Mouse (Mus musculus): ENCODE measurements around the gene Gcg. TPM values are rescaled to one million over a fixed set of nuclear protein-coding genes. Genes with fewer than 3 reads are reported as not detected.

The Gcg gene
- polyA plus RNA-seq, 1 experiment from 2014 or later, result not detected

- no peak overlapping the region for H3K9ac ChIP-seq
- no peak for ATAC-seq (ENCODE audit: insufficient number of reproducible peaks, low FRiP score, low TSS enrichment, low read depth)
- H3K27ac ChIP-seq, result no peak overlapping the region
- no peaks in the 10 kb centered on the region for H3K36me3 ChIP-seq
- no peaks in the 10 kb centered on the region for H3K4me1 ChIP-seq
- no peaks in the 10 kb centered on the region for H3K27me3 ChIP-seq
- H3K4me2 ChIP-seq, result no peak overlapping the region
- H3K9me3 ChIP-seq, result no peaks in the 10 kb centered on the region
- WGBS, result 66% methylated on average over 5 of the region's 5 CpGs
- no peak overlapping the region for H3K4me3 ChIP-seq
Observed at GRCm38 (mm10) chr2:62497333-62498002, 14.0 kb upstream of the Gcg start.

- no peaks in the 10 kb centered on the region for H3K9me3 ChIP-seq
- H3K27me3 ChIP-seq, result no peaks in the 10 kb centered on the region
- H3K4me3 ChIP-seq, result no peak overlapping the region
- ATAC-seq (ENCODE audit: insufficient number of reproducible peaks, low FRiP score, low TSS enrichment, low read depth), result no peak
- H3K9ac ChIP-seq, result no peak overlapping the region
- H3K4me2 ChIP-seq, result no peak overlapping the region
- no peak overlapping the region for H3K27ac ChIP-seq
- WGBS, result 73% methylated on average over 4 of the region's 4 CpGs
- H3K4me1 ChIP-seq, result no peaks in the 10 kb centered on the region
- H3K36me3 ChIP-seq, result no peaks in the 10 kb centered on the region
Observed at GRCm38 (mm10) chr2:62495407-62495806, 12.0 kb upstream of the Gcg start.

- Histone ChIP-seq H3K4me3 (no peak overlapping the region), H3K36me3 (no peaks in the 10 kb centered on the region), H3K27me3 (no peaks in the 10 kb centered on the region), H3K9me3 (no peaks in the 10 kb centered on the region), H3K4me1 (no peaks in the 10 kb centered on the region), H3K27ac (no peak overlapping the region), H3K4me2 (no peak overlapping the region), H3K9ac (no peak overlapping the region)
- no peak for ATAC-seq (ENCODE audit: insufficient number of reproducible peaks, low FRiP score, low TSS enrichment, low read depth)
- WGBS, result 87% methylated on average over 6 of the region's 6 CpGs
Observed at GRCm38 (mm10) chr2:62489832-62490231, 6.4 kb upstream of the Gcg start.

- no peak overlapping the region for H3K4me3 ChIP-seq
- no peaks in the 10 kb centered on the region for H3K27me3 ChIP-seq
- H3K36me3 ChIP-seq, result no peaks in the 10 kb centered on the region
- H3K9ac ChIP-seq, result no peak overlapping the region
- no peaks in the 10 kb centered on the region for H3K9me3 ChIP-seq
- WGBS, result 84% methylated on average over 3 of the region's 3 CpGs
- H3K4me1 ChIP-seq, result no peaks in the 10 kb centered on the region
- no peak for ATAC-seq (ENCODE audit: insufficient number of reproducible peaks, low FRiP score, low TSS enrichment, low read depth)
- no peak overlapping the region for H3K27ac ChIP-seq
- no peak overlapping the region for H3K4me2 ChIP-seq
Observed at GRCm38 (mm10) chr2:62484906-62485305, 1.5 kb upstream of the Gcg start.

GRCm38 (mm10) chr2:62480285-62481198, 2.9 kb downstream of the Gcg start:
- Histone ChIP-seq H3K36me3 (no peaks in the 10 kb centered on the region), H3K4me3 (no peak overlapping the region), H3K27ac (no peak overlapping the region), H3K4me1 (no peaks in the 10 kb centered on the region), H3K27me3 (no peaks in the 10 kb centered on the region), H3K9ac (no peak overlapping the region), H3K9me3 (no peaks in the 10 kb centered on the region), H3K4me2 (no peak overlapping the region)
- 59% methylated on average over 9 of the region's 9 CpGs for WGBS
- no peak for ATAC-seq (ENCODE audit: insufficient number of reproducible peaks, low FRiP score, low TSS enrichment, low read depth)

GRCm38 (mm10) chr2:62469551-62469950, 13.9 kb downstream of the Gcg start:
- H3K4me3 ChIP-seq, result no peak overlapping the region
- no peaks in the 10 kb centered on the region for H3K4me1 ChIP-seq
- no peak overlapping the region for H3K9ac ChIP-seq
- no peaks in the 10 kb centered on the region for H3K27me3 ChIP-seq
- 82% methylated on average over 9 of the region's 9 CpGs for WGBS
- no peak overlapping the region for H3K27ac ChIP-seq
- H3K36me3 ChIP-seq, result no peaks in the 10 kb centered on the region
- no peaks in the 10 kb centered on the region for H3K9me3 ChIP-seq
- H3K4me2 ChIP-seq, result no peak overlapping the region
- no peak for ATAC-seq (ENCODE audit: insufficient number of reproducible peaks, low FRiP score, low TSS enrichment, low read depth)

GRCm38 (mm10) chr2:62463287-62463686, 20.2 kb downstream of the Gcg start:
- Histone ChIP-seq H3K27ac (no peak overlapping the region), H3K9me3 (no peaks in the 10 kb centered on the region), H3K4me3 (no peak overlapping the region), H3K9ac (no peak overlapping the region), H3K27me3 (no peaks in the 10 kb centered on the region), H3K4me1 (no peaks in the 10 kb centered on the region), H3K4me2 (no peak overlapping the region), H3K36me3 (no peaks in the 10 kb centered on the region)
- ATAC-seq (ENCODE audit: insufficient number of reproducible peaks, low FRiP score, low TSS enrichment, low read depth), result no peak
- WGBS, result 84% methylated on average over 2 of the region's 2 CpGs

GRCm38 (mm10) chr2:62462174-62462573, 21.3 kb downstream of the Gcg start:
- ATAC-seq (ENCODE audit: insufficient number of reproducible peaks, low FRiP score, low TSS enrichment, low read depth), result no peak

GRCm38 (mm10) chr2:62460815-62461450, 22.5 kb downstream of the Gcg start:
- Histone ChIP-seq H3K9ac (no peak overlapping the region), H3K27ac (no peak overlapping the region), H3K4me3 (no peak overlapping the region), H3K4me1 (no peaks in the 10 kb centered on the region), H3K27me3 (no peaks in the 10 kb centered on the region), H3K4me2 (no peak overlapping the region), H3K9me3 (no peaks in the 10 kb centered on the region), H3K36me3 (no peaks in the 10 kb centered on the region)
- ATAC-seq (ENCODE audit: insufficient number of reproducible peaks, low FRiP score, low TSS enrichment, low read depth), result no peak
- 83% methylated on average over 12 of the region's 12 CpGs for WGBS

More at GRCm38 (mm10) chr2:62462174-62462573, 21.3 kb downstream of the Gcg start:
- Histone ChIP-seq H3K9me3 (no peaks in the 10 kb centered on the region), H3K4me2 (no peak overlapping the region), H3K36me3 (no peaks in the 10 kb centered on the region), H3K4me3 (no peak overlapping the region), H3K9ac (no peak overlapping the region), H3K27me3 (no peaks in the 10 kb centered on the region), H3K27ac (no peak overlapping the region), H3K4me1 (no peaks in the 10 kb centered on the region)
- 52% methylated on average over 2 of the region's 2 CpGs for WGBS

GRCm38 (mm10) chr2:62460231-62460710, 23.2 kb downstream of the Gcg start:
- Histone ChIP-seq H3K4me3 (no peak overlapping the region), H3K36me3 (no peaks in the 10 kb centered on the region), H3K9me3 (no peaks in the 10 kb centered on the region), H3K27ac (no peak overlapping the region), H3K9ac (no peak overlapping the region), H3K4me1 (no peaks in the 10 kb centered on the region), H3K4me2 (no peak overlapping the region), H3K27me3 (no peaks in the 10 kb centered on the region)
- no peak for ATAC-seq (ENCODE audit: insufficient number of reproducible peaks, low FRiP score, low TSS enrichment, low read depth)
- 51% methylated on average over 7 of the region's 7 CpGs for WGBS

GRCm38 (mm10) chr2:62459241-62460174, 23.9 kb downstream of the Gcg start:
- no peaks in the 10 kb centered on the region for H3K27me3 ChIP-seq
- WGBS, result 42% methylated on average over 18 of the region's 18 CpGs
- no peaks in the 10 kb centered on the region for H3K9me3 ChIP-seq
- no peak overlapping the region for H3K27ac ChIP-seq
- no peak overlapping the region for H3K4me3 ChIP-seq
- no peak overlapping the region for H3K9ac ChIP-seq
- no peak for ATAC-seq (ENCODE audit: insufficient number of reproducible peaks, low FRiP score, low TSS enrichment, low read depth)
- no peak overlapping the region for H3K4me2 ChIP-seq
- no peaks in the 10 kb centered on the region for H3K36me3 ChIP-seq
- no peaks in the 10 kb centered on the region for H3K4me1 ChIP-seq
